ENCODE assay signal across 8 mouse cellular contexts in the genomic region with DNA sequence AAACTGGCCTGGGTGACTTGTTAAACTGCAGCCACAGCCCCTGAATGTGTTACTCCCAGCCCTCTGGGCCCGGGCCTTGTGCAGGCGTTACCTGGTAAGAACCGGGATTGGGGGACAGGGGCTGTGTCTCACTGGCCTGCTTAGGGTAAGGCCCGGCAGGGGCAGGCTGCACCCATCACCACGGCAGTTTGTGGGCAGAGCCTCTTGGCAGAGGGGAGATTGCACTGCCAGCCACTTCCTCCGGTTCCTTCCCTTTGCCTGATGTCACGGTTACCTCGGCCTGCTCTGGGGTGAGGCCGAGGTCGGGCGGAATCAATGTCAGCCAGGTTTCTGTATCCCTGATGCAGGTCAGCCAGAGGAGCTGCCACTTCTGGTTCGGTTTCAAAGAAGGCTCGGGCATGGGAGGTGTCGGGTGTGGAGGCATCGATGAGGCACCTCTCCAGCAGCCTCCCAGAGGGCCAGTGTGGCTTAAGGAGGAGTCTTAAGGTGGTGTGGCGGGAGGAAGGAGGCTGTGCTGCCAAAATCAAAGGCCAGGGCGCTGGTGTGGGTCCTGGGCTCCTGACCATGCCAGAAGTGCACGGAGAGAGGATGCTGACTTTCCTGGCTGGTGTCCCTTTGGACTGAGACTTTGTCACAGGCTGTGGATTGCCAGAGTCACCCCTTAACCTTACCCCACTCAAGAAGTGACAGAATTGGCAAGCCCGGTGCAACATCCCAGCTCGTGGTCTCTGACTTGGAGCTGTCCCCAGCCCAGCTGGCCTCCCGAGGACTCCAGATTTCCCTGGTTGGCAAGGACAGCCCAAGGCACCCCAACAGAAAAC. TPM values are rescaled to one million over a fixed set of nuclear protein-coding genes. Genes with fewer than 3 reads are reported as not detected.
A peak's percentile ranks its signal among the peaks of the same experiment; 100 is the strongest.
DNase-seq lines count a peak whose midpoint lies in the region; ATAC-seq and TF ChIP-seq lines count a peak whose summit lies in the region.

No protein-coding gene starts in this region.

- H3K4me1 ChIP-seq in heart, adult 2 months (ENCODE audit: control insufficient read depth, insufficient read depth, low read length): peaks cover 9% of the 10 kb centered on the region
- peaks cover 30% of the 10 kb centered on the region for H3K4me1 ChIP-seq in limb, embryonic 15.5 days
- H3K4me1 ChIP-seq in forebrain, embryonic 11.5 days (replicated peaks; ENCODE audit: control insufficient read depth, insufficient read depth, low read length): no peaks in the 10 kb centered on the region

- no peak for TF ChIP-seq POLR2A in heart, adult 2 months (IDR thresholded peaks at IDR 0.05; ENCODE audit: insufficient read depth, low read depth, low read length)

- no peak overlapping the region for H3K4me3 ChIP-seq in heart, adult 2 months
- no peak overlapping the region for H3K4me3 ChIP-seq in limb, embryonic 15.5 days
- H3K4me3 ChIP-seq in forebrain, embryonic 11.5 days (ENCODE audit: low read depth, low read length): no peak overlapping the region

- peak; percentile 61; the same call in 1 of the 2 replicates for ATAC-seq in limb, embryonic 15.5 days (ENCODE audit: insufficient number of reproducible peaks, low FRiP score, low TSS enrichment, low read depth)
- ATAC-seq in forebrain, embryonic 11.5 days (replicated peaks; ENCODE audit: low FRiP score): no peak

- 33% methylated on average over 21 of the region's 21 CpGs for WGBS in heart, adult 2 months
- WGBS in limb, embryonic 15.5 days: 59% methylated on average over 21 of the region's 21 CpGs
- 81% methylated on average over 21 of the region's 21 CpGs for whole genome bisulfite sequencing in forebrain, embryonic 11.5 days

- no peak overlapping the region for H3K9ac ChIP-seq in heart, adult 2 months (ENCODE audit: low read depth, low read length)
- no peak overlapping the region for H3K9ac ChIP-seq in limb, embryonic 15.5 days
- H3K9ac ChIP-seq in forebrain, embryonic 11.5 days (ENCODE audit: low read length): no peak overlapping the region

- no peaks in the 10 kb centered on the region for H3K27me3 ChIP-seq in heart, adult 2 months (ENCODE audit: control insufficient read depth, insufficient read depth, low read length)
- H3K27me3 ChIP-seq in limb, embryonic 15.5 days: no peaks in the 10 kb centered on the region
- no peaks in the 10 kb centered on the region for H3K27me3 ChIP-seq in forebrain, embryonic 11.5 days (ENCODE audit: control insufficient read depth, insufficient read depth, low read length)

- peak overlapping the region; percentile 38 for H3K27ac ChIP-seq in heart, adult 2 months
- no peak overlapping the region for H3K27ac ChIP-seq in limb, embryonic 15.5 days
- no peak overlapping the region for H3K27ac ChIP-seq in forebrain, embryonic 11.5 days (ENCODE audit: low read depth, low read length)

- peak; percentile 84; the same call in 1 of the 2 replicates for TF ChIP-seq EP300 in heart, adult 2 months (IDR thresholded peaks at IDR 0.05; ENCODE audit: insufficient read depth, low read depth, low read length)

- H3K36me3 ChIP-seq in heart, adult 2 months (ENCODE audit: control insufficient read depth, insufficient read depth, low read length): no peaks in the 10 kb centered on the region
- peaks cover 44% of the 10 kb centered on the region for H3K36me3 ChIP-seq in limb, embryonic 15.5 days
- H3K36me3 ChIP-seq in forebrain, embryonic 11.5 days (ENCODE audit: control insufficient read depth, insufficient read depth, low read length): no peaks in the 10 kb centered on the region

- DNase-seq in adrenal gland, postnatal 10 days: peak; percentile 63
- no peak for DNase-seq in adrenal gland, postnatal 4 days (ENCODE audit: low spot score in 2 of 2)
- peak; percentile 18 for DNase-seq in T-cell, adult 2 months (ENCODE audit: low spot score)
- peak; percentile 59 to 76 for DNase-seq in heart, adult 2 months
- peak; percentile 52 for DNase-seq in thymus, postnatal 0 days (ENCODE audit: low spot score)
- no peak for DNase-seq in forebrain, embryonic 11.5 days (ENCODE audit: low spot score)
- DNase-seq in right cerebral cortex, postnatal 36 days (ENCODE audit: low spot score in 2 of 2): no peak

- intact Hi-C loops in heart, adult 2 months (cut with DNase I): no loop called here

- no peaks in the 10 kb centered on the region for H3K9me3 ChIP-seq in limb, embryonic 15.5 days
- no peaks in the 10 kb centered on the region for H3K9me3 ChIP-seq in forebrain, embryonic 11.5 days (ENCODE audit: control insufficient read depth, low read length)

- no peak for TF ChIP-seq CTCF in heart, adult 2 months (IDR thresholded peaks at IDR 0.05)

- 0 out of 2 replicates have a peak, but pooled peaks cover 3% of the 10 kb centered on the region for H3K79me2 ChIP-seq in heart, adult 2 months (replicated peaks; ENCODE audit: control insufficient read depth, insufficient read depth, low read length)

- no peak overlapping the region for H3K4me2 ChIP-seq in limb, embryonic 15.5 days
- H3K4me2 ChIP-seq in forebrain, embryonic 11.5 days (ENCODE audit: low read depth, low read length, severe bottlenecking): no peak overlapping the region

RNA-seq across cellular contexts. Expression of gene Jdp2, which starts 31.0 kb away (rescaled TPM):
- 10 to 100 TPM; 13.1 to 23.6 TPM for total RNA-seq in adrenal gland, postnatal 10 days (2021)
- 10 to 100 TPM; 22.6 to 23.0 TPM for total RNA-seq in adrenal gland, postnatal 4 days (2021)
- total RNA-seq in heart, adult 2 months (2021): 10 to 100 TPM in 1 of 2 experiments, 1 to 10 TPM in 1; 7.5 to 15.9 TPM
- 4.3 and 4.6 TPM in 2 replicates for polyA plus RNA-seq in heart, adult 2 months (2012; rRNA removed)
- polyA plus RNA-seq in limb, embryonic 15.5 days (2015; fragmentation: Nextera tagmentation; extraction: Ambion mirVana): 0.99 and 1.5 TPM in 2 replicates
- 0.34 and 0.57 TPM in 2 replicates for polyA plus RNA-seq in thymus, postnatal 0 days (2015; fragmentation: Nextera tagmentation; extraction: Ambion mirVana)
- 0.31 TPM in 2 replicates for polyA plus RNA-seq in forebrain, embryonic 11.5 days (2014; fragmentation: Nextera tagmentation; extraction: Ambion mirVana)

RNA-seq across cellular contexts. Expression of gene Batf, which starts 56.6 kb away (rescaled TPM):
- total RNA-seq in adrenal gland, postnatal 10 days (2021): 1 to 10 TPM; 1.2 to 1.6 TPM
- total RNA-seq in adrenal gland, postnatal 4 days (2021): 1 to 10 TPM in 1 of 2 experiments, under 1 TPM in 1; 0.87 to 1.2 TPM
- 1 to 10 TPM; 1.0 to 1.6 TPM for total RNA-seq in heart, adult 2 months (2021)
- 1.0 and 1.8 TPM in 2 replicates for polyA plus RNA-seq in heart, adult 2 months (2012; rRNA removed)
- polyA plus RNA-seq in limb, embryonic 15.5 days (2015; fragmentation: Nextera tagmentation; extraction: Ambion mirVana): 4.1 and 5.9 TPM in 2 replicates
- 16.9 and 18.2 TPM in 2 replicates for polyA plus RNA-seq in thymus, postnatal 0 days (2015; fragmentation: Nextera tagmentation; extraction: Ambion mirVana)
- polyA plus RNA-seq in forebrain, embryonic 11.5 days (2014; fragmentation: Nextera tagmentation; extraction: Ambion mirVana): 1.3 and 1.5 TPM in 2 replicates

Comparison
In these comparisons a context has a peak if more than half of its experiments do, and no peak if none do; other contexts are left out.
1. DNase-seq: peak in adrenal gland, postnatal 10 days (single experiment), T-cell, adult 2 months (single experiment), heart, adult 2 months (2 of 2) and thymus, postnatal 0 days (single experiment); none in adrenal gland, postnatal 4 days (0 of 2), forebrain, embryonic 11.5 days (single experiment) and right cerebral cortex, postnatal 36 days (0 of 2).